Mouse (Mus musculus): ENCODE measurements around the gene Prdx5.
A peak's percentile ranks its signal among the peaks of the same experiment; 100 is the strongest.
"Not testable (repeated sequence)": the region's sequence is repeated elsewhere in the genome, so short reads cannot be mapped to it uniquely, and the experiment has no call there.

Gene Prdx5

DNA sequence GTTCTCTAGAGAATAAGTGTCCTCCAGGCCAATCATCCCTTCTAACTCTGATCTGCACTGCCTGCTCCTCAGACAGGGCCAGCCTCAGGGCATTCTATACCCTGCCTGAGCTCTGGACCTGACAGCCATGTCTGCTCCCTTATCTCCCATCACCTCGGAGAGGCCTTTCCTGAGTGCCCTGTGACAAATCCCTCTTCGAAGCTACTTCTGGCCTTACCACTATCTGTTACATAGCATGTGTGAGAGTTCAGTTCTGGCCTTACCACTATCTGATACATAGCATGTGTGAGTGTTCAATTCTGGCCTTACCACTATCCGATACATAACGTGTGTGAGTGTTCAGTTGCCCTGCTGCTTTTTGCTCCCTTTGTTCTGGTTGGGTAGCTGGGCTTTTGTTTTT, 5.4 kb upstream of the Prdx5 start:
- no peak for DNase-seq

DNA sequence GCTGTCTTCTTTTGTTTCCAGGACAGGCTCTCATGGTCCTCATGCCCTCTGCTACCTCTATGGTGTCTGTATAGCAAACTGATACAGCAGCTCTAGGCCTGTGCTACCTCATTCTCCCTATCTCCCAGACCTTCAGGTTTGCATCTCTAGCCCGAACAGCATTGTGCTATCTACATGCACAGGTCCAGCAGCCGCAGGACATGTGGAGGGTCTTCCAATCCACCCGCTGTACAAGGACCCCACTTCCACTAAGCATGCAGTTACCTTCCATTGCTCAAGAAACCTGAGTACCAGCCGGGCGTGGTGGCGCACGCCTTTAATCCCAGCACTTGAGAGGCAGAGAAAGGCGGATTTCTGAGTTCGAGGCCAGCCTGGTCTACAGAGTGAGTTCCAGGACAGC, 4.6 kb upstream of the Prdx5 start:
- no peak for DNase-seq

DNA sequence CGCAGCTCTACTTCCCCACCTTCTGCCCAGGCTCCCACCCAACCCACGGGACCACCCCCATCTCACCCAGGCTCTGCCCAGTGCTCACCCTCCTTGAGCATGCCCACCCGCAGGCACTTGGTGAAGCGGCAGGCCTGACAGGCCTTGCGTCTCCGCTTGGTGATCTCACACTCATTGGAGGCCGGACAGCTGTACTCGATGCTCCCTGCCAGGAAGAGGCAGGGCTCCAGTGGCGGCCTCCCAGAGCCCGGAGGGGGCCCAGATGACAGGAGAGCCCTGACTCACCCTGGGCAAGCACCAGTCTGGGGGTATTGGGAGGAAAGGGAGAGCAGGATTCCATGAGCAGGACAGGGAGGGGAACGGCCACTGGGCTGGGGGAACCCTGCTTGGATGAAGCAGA, 4.1 kb upstream of the Prdx5 start:
- DNase-seq, result peak in 1 of 2 experiments; percentile 10

DNA sequence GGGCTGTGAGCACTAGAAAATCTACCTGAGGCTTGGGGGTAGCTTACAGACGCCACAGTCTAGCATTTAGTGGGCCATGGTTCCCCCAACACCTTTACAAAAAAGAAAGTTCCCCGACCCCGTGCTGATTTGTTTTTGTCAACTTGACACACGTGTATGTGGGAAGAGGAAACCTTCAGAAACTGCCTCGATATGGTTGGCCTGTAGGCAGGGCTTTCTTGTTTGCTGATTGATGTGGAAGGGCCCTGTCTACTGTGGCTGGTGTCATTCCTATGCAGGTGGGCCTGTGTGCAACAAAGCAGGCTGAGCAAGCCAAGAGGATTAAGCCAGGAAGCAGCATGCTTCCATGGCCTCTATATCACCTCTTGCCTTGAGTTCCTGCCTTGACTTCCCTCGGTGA, 3.1 kb upstream of the Prdx5 start:
- DNase-seq, result no peak

DNA sequence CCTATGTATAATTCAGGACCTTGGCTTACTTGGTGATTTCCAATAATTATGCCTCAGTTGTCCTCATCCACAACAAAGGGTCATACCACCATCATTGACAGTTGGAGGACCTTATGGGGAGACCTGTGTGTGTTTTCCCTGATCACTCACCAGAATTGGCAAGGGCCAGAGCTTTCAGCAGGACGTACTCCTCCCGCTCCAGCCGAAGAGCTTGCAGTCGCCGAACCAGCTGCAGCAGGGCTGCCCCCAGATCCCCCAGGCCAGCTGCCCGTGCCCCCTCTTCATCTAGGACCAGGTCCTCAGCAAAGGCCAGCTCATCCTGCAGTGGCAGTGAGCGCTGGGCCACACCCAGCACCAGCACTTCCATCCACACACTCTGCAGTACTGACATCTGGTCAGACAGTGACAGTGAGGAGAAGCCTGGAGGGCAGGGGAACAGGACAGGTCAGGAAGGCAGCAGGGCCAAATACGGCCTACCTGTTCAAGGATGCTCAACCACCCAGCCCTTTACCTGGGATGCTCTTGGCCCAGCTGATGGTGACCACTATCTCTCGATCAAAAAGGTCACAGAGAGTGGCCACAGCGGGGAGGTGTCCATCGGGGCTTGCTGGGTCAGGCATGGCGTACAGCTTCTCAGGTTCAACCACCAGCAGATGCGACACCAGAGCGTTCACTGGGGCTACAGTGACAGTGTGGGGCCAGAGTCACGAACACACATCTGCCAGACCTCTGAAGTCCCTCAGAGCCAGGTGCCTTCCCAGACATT, 2.5 kb upstream of the Prdx5 start:
- DNase-seq, result no peak

- peak in 1 of 2 experiments; percentile 24 for DNase-seq
These were observed 1.5 kb upstream of the Prdx5 start for GRCm38 (mm10) chr19:6911101-6912074.

GRCm38 (mm10) chr19:6910306-6910705, 400 bp upstream of the Prdx5 start:
- DNase-seq, result peak; percentile 48 to 55

- DNase-seq, result no peak
These were observed 885 bp downstream of the Prdx5 start for GRCm38 (mm10) chr19:6909021-6909420.

- no peak for DNase-seq
These were observed 1.9 kb downstream of the Prdx5 start for GRCm38 (mm10) chr19:6907811-6908540.

- DNase-seq, result no peak
These were observed 2.8 kb downstream of the Prdx5 start for GRCm38 (mm10) chr19:6907094-6907493.

- DNase-seq, result no peak
These were observed 3.7 kb downstream of the Prdx5 start for GRCm38 (mm10) chr19:6906199-6906598.

- DNase-seq, result no peak
These were observed 4.3 kb downstream of the Prdx5 start for GRCm38 (mm10) chr19:6905498-6906159.

DNA sequence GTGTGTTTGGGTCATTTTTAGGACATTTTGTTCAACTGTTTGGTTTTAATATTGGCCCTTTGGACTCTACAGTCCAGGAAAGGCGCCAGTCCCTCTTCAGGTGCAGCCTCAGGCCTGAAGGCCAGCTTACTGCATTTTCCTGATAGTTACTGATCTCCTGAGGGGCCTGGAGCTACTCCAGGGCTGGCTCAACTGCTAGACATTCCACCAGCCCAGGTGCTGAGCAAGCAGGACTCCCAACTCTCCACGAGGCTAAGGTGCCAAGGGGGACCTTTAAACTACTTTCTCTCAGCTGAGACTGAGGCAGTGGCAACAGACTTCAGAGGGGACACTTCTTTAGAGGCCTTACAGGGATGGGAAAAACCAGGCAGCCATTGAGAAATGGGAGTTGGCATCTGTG, 5.1 kb downstream of the Prdx5 start:
- DNase-seq, result no peak

GRCm38 (mm10) chr19:6903031-6903430, 6.9 kb downstream of the Prdx5 start:
- DNase-seq, result no peak

DNA sequence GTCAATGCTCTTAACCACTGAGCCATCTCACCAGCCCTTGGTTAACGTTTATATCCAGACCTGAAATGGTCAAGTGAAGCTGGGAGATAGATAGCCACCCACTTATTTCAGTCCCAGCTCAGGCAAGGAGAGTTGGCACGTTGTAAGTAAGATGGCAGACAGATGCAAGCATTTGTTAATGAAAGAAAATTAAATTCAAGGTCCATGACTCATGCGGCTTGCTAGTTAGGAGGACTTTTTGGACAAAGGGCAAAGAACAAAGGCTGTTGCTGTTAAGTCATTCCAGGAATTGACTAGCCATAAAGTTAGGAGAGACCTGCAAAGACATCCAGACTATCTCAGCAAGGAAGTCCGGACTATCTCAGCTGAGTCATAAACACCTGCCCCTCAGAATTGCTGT, 10.3 kb downstream of the Prdx5 start:
- DNase-seq, result no peak

DNA sequence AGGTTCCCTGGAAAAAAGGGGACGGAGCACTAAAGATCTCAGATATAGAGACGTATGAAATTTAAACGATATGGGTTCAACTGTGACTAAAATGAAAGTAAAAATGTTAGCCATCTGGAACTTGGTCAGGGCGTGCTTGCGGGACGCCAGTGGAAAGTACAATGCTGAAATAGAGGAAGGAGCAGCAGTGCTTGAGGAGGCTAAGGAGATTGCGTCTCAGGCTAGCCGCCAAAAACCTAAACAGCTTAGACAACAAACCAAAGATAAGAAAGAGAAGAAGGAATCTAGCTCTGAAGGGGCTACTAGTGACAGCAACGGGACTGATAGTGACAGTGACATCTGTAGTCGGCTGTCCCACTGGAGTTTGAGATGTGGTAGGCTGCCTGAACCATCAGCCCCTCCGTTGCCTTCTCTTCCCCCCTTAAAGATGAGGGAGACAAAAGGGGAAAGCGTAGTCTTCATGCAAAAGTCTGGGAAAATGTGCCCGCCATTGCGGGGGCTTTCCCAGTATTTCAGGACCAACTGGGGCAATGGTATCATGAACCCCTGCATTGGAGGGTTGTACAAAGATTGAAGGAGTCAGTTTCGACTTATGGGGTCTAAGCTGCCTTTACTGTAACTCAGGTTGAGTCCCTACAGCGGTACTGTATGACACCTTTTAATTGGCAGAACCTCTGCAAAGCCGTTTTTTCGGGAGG, 14.1 kb downstream of the Prdx5 start:
- DNase-seq, result not testable (repeated sequence)

DNA sequence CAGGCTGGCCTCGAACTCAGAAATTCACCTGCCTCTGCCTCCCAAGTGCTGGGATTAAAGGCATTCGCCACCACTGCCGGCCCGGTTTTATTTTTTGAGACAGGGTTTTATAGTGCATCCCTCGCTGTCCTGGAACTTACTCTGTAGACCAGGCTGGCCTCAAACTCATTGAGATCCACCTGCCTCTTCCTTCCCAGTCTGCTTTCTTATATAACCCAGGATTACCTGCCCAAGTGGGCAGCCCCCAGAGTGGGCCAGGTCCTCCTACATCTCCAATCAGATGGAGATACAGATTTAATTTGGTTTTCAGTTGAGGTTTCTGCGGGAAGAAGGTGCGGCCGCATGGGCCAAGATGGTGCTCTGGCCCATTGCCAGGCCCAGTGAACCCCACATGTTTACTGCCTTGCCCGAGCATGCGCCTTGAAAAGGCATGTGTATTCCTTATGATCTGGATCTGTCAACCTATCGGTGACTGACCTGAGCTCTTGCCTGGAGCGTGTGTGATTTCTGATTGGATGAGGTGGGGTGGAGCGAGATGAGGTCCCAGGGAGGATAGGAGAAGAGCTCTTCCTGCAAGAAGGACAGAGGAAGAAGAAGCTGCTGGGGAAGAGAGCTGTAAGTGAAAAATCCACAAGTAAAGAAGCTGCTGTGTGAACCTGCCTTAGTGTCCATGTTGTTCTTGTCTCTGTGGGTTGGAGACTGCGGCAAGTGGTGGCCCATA, 16.0 kb downstream of the Prdx5 start:
- no peak for DNase-seq

GRCm38 (mm10) chr19:6892512-6892911, 17.4 kb downstream of the Prdx5 start:
- no peak for DNase-seq

- DNase-seq, result no peak
These were observed 31.9 kb downstream of the Prdx5 start for GRCm38 (mm10) chr19:6877965-6878364.

DNA sequence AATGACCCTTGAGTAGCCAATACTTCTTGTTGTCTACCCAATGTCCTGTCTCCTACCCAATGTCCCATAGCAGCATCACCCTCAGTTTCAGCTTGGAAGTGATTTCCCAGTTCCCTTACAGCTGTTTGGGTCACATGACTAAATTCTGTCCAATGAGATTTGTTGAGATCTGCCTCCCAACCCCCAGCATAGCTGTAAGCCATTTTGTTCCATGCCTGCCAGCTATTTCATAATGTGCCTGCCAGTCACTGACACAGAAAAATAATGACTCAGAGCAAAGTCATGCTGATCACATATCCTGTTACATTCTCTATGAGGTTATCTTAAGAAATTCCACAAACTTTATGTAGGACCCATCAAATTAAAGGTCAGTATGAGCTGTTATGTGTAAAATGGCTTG, 33.1 kb downstream of the Prdx5 start:
- DNase-seq, result no peak

- DNase-seq, result no peak
These were observed 34.1 kb downstream of the Prdx5 start for GRCm38 (mm10) chr19:6875834-6876233.
